17 mouse cellular contexts compared by ENCODE assay signal in genomic region chr1:120621383-120621782, GRCm38 (mm10). TPM values are rescaled to one million over a fixed set of nuclear protein-coding genes. Genes with fewer than 3 reads are reported as not detected.
"Had no signal": no experiment of that assay in that cellular context is flagged by ENCODE, and none has a peak within 500 bp of the region (broad histone marks: within the 10 kb centered on the region; RNA-seq: fewer than 3 reads in every experiment).

No protein-coding gene starts in this region.

- DNase-seq: kidney, adult 8-10 months; kidney, postnatal 25 days; lung, embryonic 14.5 days; lung, postnatal 10 days; right cerebral cortex, postnatal 14 days; thymus, postnatal 36 days had no signal

- H3K9ac ChIP-seq: limb, embryonic 15.5 days; liver, embryonic 12.5 days; lung, embryonic 14.5 days; neural tube, embryonic 13.5 days; stomach, embryonic 15.5 days had no signal

- ATAC-seq: liver, embryonic 12.5 days had no signal

- H3K4me3 ChIP-seq: left cerebral cortex, adult 2 months; limb, embryonic 15.5 days; liver, embryonic 12.5 days; megakaryocyte, embryonic 14.5 days; neural tube, embryonic 13.5 days; stomach, embryonic 15.5 days had no signal

- H3K4me1 ChIP-seq: limb, embryonic 15.5 days; liver, embryonic 12.5 days; megakaryocyte, embryonic 14.5 days; neural tube, embryonic 13.5 days; stomach, embryonic 15.5 days had no signal

- H3K36me3 ChIP-seq: limb, embryonic 15.5 days; liver, embryonic 12.5 days; neural tube, embryonic 13.5 days; stomach, embryonic 15.5 days had no signal

- H3K4me2 ChIP-seq: limb, embryonic 15.5 days; liver, embryonic 12.5 days; lung, embryonic 14.5 days; neural tube, embryonic 13.5 days; stomach, embryonic 15.5 days had no signal

- H3K9me3 ChIP-seq: limb, embryonic 15.5 days; liver, embryonic 12.5 days; megakaryocyte, embryonic 14.5 days; neural tube, embryonic 13.5 days; stomach, embryonic 15.5 days had no signal

- H3K27ac ChIP-seq: left cerebral cortex, adult 2 months; limb, embryonic 15.5 days; liver, embryonic 12.5 days; macrophage; neural tube, embryonic 13.5 days; stomach, embryonic 15.5 days had no signal

RNA-seq across cellular contexts. Expression of gene En1, which starts 19.2 kb away (rescaled TPM):
- total RNA-seq: left cerebral cortex, adult 2 months; left cerebral cortex, postnatal 14 days; monocyte, adult 5-6 weeks had no signal
- polyA plus RNA-seq: liver, embryonic 16.5 days; lung, embryonic 14.5 days; macrophage; spleen, adult 2 months had no signal
